Mouse (Mus musculus) megakaryocyte-erythroid progenitor cell, adult 5 weeks (primary cell): ENCODE results near the gene Ly6g5b. TPM values are rescaled to one million over a fixed set of nuclear protein-coding genes. Genes with fewer than 3 reads are reported as not detected.

Source experiments
- polyA plus RNA-seq: library from polyadenylated mRNA; stranded (reverse); fragments of >175 nt; gene quantifications from 2 replicates; pipeline ENCODE4 v1.2.3, GENCODE M21; 2012

Ly6g5b gene
- polyA plus RNA-seq, 1 experiment: 0.69 TPM

Other genes with a start within 250 kb of the Ly6g5b start
- gene Zbtb12, start 235.9 kb downstream of the Ly6g5b start, polyA plus RNA-seq: 51.5 and 66.6 TPM in 2 replicates
- gene Gm20547, start 233.4 kb downstream of the Ly6g5b start, polyA plus RNA-seq: not detected in 2 replicates
- 2.0 and 2.3 TPM in 2 replicates for gene C2, start 217.2 kb downstream of the Ly6g5b start, polyA plus RNA-seq
- 441 and 469 TPM in 2 replicates for gene Ehmt2, start 217.0 kb downstream of the Ly6g5b start, polyA plus RNA-seq
- not detected in 2 replicates for gene Slc44a4, start 201.0 kb downstream of the Ly6g5b start, polyA plus RNA-seq
- 52.4 and 79.9 TPM in 2 replicates for gene Neu1, start 184.2 kb downstream of the Ly6g5b start, polyA plus RNA-seq
- gene Hspa1b, start 156.2 kb downstream of the Ly6g5b start, polyA plus RNA-seq: 425 and 1,961 TPM in 2 replicates
- gene Gm20481, start 145.5 kb downstream of the Ly6g5b start, polyA plus RNA-seq: 0.52 TPM in 1 of 2 replicates, not detected in the other
- gene Hspa1a, start 143.3 kb downstream of the Ly6g5b start, polyA plus RNA-seq: 239 and 1,296 TPM in 2 replicates
- gene Hspa1l, start 142.7 kb downstream of the Ly6g5b start, polyA plus RNA-seq: 0.06 TPM in 1 of 2 replicates, not detected in the other
- 154 and 167 TPM in 2 replicates for gene Lsm2, start 133.6 kb downstream of the Ly6g5b start, polyA plus RNA-seq
- 841 and 875 TPM in 2 replicates for gene Vars, start 114.4 kb downstream of the Ly6g5b start, polyA plus RNA-seq
- gene Vwa7, start 98.8 kb downstream of the Ly6g5b start, polyA plus RNA-seq: 0.24 and 0.38 TPM in 2 replicates
- gene Sapcd1, start 87.4 kb downstream of the Ly6g5b start, polyA plus RNA-seq: 6.0 and 11.9 TPM in 2 replicates
- 3.4 and 5.4 TPM in 2 replicates for gene Msh5, start 68.7 kb downstream of the Ly6g5b start, polyA plus RNA-seq
- 109 and 129 TPM in 2 replicates for gene Clic1, start 65.5 kb downstream of the Ly6g5b start, polyA plus RNA-seq
- gene Ddah2, start 56.4 kb downstream of the Ly6g5b start, polyA plus RNA-seq: 33.8 and 58.4 TPM in 2 replicates
- gene Ly6g6c, start 50.0 kb downstream of the Ly6g5b start, polyA plus RNA-seq: 0.09 TPM in 1 of 2 replicates, not detected in the other
- 0.04 TPM in 1 of 2 replicates, not detected in the other for gene Mpig6b, start 49.2 kb downstream of the Ly6g5b start, polyA plus RNA-seq
- gene Ly6g6e, start 38.5 kb downstream of the Ly6g5b start, polyA plus RNA-seq: not detected in 2 replicates
- 0.26 TPM in 1 of 2 replicates, not detected in the other for gene Ly6g6d, start 37.4 kb downstream of the Ly6g5b start, polyA plus RNA-seq
- gene Ly6g6f, start 29.8 kb downstream of the Ly6g5b start, polyA plus RNA-seq: 0.06 and 0.28 TPM in 2 replicates
- 118 and 123 TPM in 2 replicates for gene Abhd16a, start 26.2 kb downstream of the Ly6g5b start, polyA plus RNA-seq
- not detected in 2 replicates for gene Ly6g5c, start 7.1 kb downstream of the Ly6g5b start, polyA plus RNA-seq
- gene Gpank1, start 6.0 kb upstream of the Ly6g5b start, polyA plus RNA-seq: 73.8 and 84.9 TPM in 2 replicates
- 77.7 and 78.6 TPM in 2 replicates for gene Csnk2b, start 6.6 kb upstream of the Ly6g5b start, polyA plus RNA-seq
- gene D17H6S53E, start 10.9 kb upstream of the Ly6g5b start, polyA plus RNA-seq: 4.1 and 4.4 TPM in 2 replicates
- gene Apom, start 16.6 kb upstream of the Ly6g5b start, polyA plus RNA-seq: 0.37 and 0.84 TPM in 2 replicates
- gene Bag6, start 19.8 kb upstream of the Ly6g5b start, polyA plus RNA-seq: 683 and 812 TPM in 2 replicates
- 1,479 and 1,500 TPM in 2 replicates for gene Prrc2a, start 49.5 kb upstream of the Ly6g5b start, polyA plus RNA-seq
- 3.5 and 4.0 TPM in 2 replicates for gene Aif1, start 60.6 kb upstream of the Ly6g5b start, polyA plus RNA-seq
- gene Lst1, start 73.0 kb upstream of the Ly6g5b start, polyA plus RNA-seq: 3.8 and 6.6 TPM in 2 replicates
- 14.0 and 15.6 TPM in 2 replicates for gene Ltb, start 79.0 kb upstream of the Ly6g5b start, polyA plus RNA-seq
- 12.8 and 21.1 TPM in 2 replicates for gene Tnf, start 86.6 kb upstream of the Ly6g5b start, polyA plus RNA-seq
- gene Lta, start 89.9 kb upstream of the Ly6g5b start, polyA plus RNA-seq: 0.10 and 0.22 TPM in 2 replicates
- not detected in 2 replicates for gene Gm16181, start 105.4 kb upstream of the Ly6g5b start, polyA plus RNA-seq
- 5.5 and 9.2 TPM in 2 replicates for gene Atp6v1g2, start 118.2 kb upstream of the Ly6g5b start, polyA plus RNA-seq
- 42.2 and 43.8 TPM in 2 replicates for gene Nfkbil1, start 120.4 kb upstream of the Ly6g5b start, polyA plus RNA-seq
- 404 and 440 TPM in 2 replicates for gene Ddx39b, start 126.3 kb upstream of the Ly6g5b start, polyA plus RNA-seq
- 854 and 953 TPM in 2 replicates for gene H2-D1, start 147.3 kb upstream of the Ly6g5b start, polyA plus RNA-seq
- not detected in 2 replicates for gene H2-Q1, start 205.0 kb upstream of the Ly6g5b start, polyA plus RNA-seq
- not detected in 2 replicates for gene H2-Q2, start 226.8 kb upstream of the Ly6g5b start, polyA plus RNA-seq